Mouse (Mus musculus) right cerebral cortex, adult 2 months (tissue): ENCODE data around the gene Olfr346.

Experiments
- DNase-seq, 2 experiments: peaks; one replicate each; pipeline ENCODE4 v3.0.0; 2021 to 2022; ENCODE audit warnings: low spot score in 2 of 2

Gene Olfr346

GRCm38 (mm10) chr2:36685488-36685887 lies at the start of gene Olfr346:
TSS of gene Olfr346 (plus strand) at chr2:36685788.
- no peak for DNase-seq

GRCm38 (mm10) chr2:36639741-36640140 lies 45.8 kb upstream of the Olfr346 start, which contains the start of gene Olfr345:
TSS of gene Olfr345 (plus strand) at chr2:36640041.
- DNase-seq: no peak

GRCm38 (mm10) chr2:36731602-36732001 lies 46.0 kb downstream of the Olfr346 start, which contains the start of gene Olfr347:
TSS of gene Olfr347 (plus strand) at chr2:36731902.
- no peak for DNase-seq

- no peak for DNase-seq
Observed at GRCm38 (mm10) chr2:36736226-36736625, 50.6 kb downstream of the Olfr346 start.
